Mouse (Mus musculus) gastrocnemius, postnatal 25 days (tissue): ENCODE measurements at regions not wholly inside any gene's neighbourhood (a gene's known extent, or its start where the extent isn't known, plus 50 kb on each side); places are given as distances from the start of the nearest gene placed in this dataset.

Experiments
- microRNA-seq, 2 experiments: library from miRNA; unstranded; fragments of <30 nt; microRNA quantifications; one replicate each; pipeline ENCODE4 v1.2.0; 2021; ENCODE audit warnings: borderline replicate concordance in 2 of 2

Small RNAs in the stretch of these regions (microRNA-seq; reads per million reads assigned to microRNA genes)
- gene Gm23292, result 0 reads per million in 2 experiments
